Mouse (Mus musculus) kidney, adult 8-10 months (tissue): ENCODE measurements around the gene Safb2.

ENCODE experiments used
- DNase-seq, 2 experiments: peaks; one replicate each; pipeline ENCODE4 v3.0.0; 2022

Gene Safb2

DNA sequence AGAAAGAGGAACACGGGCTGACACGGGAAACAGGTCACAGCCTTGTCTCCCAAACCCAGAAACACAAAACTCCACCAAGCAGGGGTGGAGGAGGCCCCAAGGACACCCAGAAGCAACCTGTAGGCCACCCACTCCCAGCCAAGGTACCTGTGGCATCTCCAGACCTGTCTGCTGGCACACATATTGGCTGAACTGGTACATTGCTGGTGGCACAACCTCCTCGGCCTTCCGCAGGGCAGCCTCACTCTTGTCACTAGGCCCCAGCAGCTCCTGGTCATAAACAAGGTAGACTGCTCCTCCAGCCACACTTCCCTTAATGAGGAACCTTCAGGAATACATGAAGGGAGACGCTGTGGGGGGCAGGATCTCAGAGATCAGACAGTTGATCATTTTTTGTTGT is 24.3 kb upstream of the Safb2 start:
- DNase-seq = no peak

DNA sequence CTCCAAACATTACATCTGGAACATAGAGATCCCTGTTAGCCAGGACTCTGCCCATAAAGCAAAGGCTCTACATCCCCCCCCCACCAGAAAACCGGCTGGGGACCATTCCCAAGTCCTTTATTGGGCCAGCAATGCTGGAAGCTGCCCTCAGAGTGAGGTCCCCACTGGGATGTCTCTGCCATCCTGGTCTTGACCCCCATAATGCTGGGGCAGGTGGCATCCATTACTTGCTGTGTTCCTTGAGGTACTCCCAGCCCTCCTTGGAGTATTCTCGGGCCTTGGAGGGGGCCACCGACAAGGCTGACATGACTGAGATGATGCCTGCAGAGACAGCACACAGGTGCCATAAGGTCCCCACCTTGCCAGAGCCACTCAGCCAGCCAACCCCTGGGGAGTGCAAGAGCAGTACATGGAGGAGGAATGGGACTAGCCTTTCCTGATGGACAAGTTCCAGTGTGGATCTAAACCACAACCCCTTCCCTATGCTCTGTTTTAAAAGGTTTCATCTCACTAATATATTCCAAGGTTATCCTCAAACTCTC is 23.2 kb upstream of the Safb2 start:
- no peak for DNase-seq

DNA sequence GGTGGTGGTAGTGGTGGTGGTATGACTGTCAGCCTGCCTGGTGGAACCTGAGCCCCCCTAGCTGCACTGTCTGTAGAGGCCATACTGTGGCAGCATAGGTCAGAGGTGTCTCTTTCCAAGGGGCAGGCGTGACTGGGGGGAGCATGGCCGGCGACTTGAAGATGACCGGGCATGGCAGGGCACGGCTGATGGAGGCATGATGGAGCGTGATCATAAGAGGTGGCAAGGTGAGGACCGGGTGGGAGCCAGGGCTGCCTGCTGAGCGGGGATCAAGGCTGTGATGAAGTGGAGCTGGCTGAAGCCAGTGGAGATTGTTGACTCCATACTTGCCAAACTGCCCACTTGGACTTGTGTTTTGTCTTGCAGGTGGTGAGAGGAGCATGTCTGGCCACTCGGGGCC is 21.0 kb upstream of the Safb2 start:
- no peak for DNase-seq

DNA sequence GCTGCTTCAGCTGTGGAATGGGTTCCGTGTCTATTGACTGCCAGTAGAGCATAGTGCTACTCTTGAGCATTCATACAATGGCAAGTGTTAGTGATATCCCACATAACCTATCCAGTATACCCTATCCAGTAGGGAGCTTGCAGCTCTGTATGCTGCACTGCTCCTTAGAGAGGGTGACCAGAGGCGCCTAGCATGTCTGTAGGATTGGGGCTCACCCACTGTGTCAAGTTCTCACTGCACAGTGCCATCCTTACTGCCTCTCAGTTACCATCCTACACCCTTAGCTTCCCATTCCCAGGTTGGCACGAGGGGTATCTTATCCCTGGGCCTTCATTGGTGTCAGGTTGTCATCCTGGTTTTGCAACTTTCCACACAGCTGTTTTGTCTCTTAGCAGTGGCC is 20.0 kb upstream of the Safb2 start:
- DNase-seq = no peak

DNA sequence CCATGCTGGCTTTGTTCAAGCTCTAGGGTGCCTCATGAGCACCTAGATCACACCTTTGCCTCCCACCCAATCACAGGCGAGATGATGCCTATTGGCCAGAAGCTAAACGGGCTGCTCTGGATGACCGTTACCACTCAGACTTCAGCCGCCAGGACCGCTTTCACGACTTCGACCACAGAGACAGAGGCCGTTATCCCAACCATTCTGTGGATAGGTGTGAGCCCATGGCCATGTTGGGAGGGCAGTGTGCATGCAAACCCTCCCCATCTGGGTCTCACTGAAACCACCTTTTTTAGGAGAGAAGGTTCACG is 19.6 kb upstream of the Safb2 start:
- no peak for DNase-seq

DNA sequence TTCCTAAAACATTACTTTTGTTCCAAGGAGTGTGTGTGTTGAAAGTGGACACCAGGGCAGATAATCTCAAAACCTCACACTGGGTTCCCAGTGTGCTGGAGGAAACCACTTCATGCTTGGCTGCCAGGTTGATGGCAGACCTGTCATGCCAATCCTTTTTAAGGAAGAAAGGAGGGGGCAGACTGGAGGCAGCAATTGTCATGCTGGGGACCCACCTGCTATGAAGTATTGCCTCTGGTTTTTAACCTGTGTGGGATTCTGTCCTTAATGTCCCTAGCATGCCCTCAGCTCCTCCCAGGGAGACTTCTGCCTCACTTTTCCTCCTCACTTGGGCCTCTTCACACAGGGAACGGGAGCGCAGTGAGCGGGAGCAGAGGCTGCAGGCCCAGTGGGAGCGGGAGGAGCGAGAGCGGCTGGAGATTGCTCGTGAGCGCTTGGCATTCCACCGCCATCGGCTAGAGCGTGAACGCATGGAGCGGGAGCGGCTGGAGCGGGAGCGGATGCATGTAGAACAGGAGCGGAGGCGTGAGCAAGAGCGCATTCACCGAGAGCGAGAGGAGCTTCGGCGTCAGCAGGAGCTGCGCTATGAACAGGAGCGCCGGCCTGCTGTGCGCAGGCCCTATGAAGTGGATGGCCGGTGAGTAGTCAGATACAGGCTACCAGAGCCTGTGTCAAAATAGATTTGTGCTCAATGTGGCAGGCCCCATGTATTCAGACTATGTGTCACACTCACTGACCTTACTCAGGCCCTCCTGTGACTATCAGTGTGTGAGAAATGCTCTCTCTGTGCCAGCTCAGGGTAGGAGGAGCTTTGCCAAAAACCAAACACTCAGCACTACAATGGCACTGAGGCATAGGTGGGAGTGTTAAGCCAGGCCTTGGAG is 19.0 kb upstream of the Safb2 start:
- no peak for DNase-seq

DNA sequence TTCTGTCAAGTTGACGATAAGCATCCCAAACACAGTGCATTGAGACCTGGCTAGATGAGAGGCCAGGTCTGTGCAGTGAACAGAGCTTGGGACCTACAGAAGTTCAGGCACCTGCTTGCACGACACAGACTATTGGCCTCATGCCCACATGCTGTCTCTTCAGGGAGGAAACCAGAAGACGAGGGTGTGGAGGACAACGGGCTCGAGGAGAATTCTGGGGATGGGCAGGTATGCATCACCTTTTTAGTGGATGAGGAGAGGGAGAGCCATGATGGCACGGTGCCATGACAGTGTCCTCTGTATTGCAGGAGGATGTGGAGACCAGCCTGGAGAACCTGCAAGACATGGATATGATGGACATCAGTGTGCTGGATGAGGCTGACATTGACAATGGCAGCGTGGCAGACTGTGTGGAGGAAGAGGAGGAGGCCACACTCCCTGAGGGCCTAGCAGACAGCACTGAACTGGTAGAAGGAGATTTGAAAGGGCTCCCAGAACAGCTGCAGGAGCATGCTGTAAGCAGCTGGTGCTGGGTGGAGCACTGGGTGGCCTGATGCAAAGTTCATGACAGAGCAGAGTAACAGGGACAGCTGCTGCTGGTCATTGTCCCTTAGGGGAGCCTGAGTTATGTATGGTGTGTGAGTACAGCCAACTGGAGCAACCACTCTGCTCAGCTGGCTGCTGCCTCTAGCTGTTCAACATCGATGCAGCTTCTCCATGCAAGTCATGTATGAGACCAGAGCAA is 9.3 kb upstream of the Safb2 start:
- no peak for DNase-seq

DNA sequence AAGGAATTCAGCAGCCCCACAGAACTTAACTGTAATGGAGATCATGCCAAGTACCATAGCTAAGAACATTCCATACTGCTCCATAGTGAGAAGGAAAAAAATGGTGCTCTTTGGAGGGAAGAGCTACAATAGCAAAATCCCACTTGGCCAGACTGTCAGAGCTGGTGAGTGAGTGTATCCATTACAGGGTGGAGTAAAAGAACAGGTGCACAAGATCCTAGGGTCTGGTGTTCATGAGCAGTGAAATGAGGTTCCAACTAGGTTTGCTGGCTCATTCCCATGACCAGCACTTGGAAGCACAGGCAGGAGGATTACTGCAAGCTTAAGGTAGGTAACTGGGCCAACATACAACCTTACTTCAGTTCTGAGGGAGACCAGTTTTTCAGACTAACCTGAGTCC is 8.2 kb upstream of the Safb2 start:
- no peak for DNase-seq

DNA sequence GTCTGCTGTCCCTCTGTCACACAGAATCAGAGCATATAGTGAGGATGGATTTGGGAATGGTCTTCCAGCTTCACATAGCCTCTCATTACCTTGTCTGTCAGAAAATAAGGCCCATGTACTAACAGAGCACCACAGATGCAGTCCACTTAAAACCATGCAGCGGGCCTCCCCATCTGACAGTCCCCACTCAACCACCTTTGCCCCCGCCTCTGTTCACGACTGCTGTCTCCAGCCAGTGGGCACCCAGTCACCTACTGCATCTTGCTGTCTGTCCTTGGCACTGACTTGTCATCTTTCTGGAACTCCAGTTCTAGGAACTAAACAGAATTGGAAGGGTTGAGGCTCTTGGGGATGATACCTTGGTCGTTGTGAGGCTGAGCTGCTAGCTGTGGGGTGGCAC is 4.5 kb upstream of the Safb2 start:
- DNase-seq = no peak

DNA sequence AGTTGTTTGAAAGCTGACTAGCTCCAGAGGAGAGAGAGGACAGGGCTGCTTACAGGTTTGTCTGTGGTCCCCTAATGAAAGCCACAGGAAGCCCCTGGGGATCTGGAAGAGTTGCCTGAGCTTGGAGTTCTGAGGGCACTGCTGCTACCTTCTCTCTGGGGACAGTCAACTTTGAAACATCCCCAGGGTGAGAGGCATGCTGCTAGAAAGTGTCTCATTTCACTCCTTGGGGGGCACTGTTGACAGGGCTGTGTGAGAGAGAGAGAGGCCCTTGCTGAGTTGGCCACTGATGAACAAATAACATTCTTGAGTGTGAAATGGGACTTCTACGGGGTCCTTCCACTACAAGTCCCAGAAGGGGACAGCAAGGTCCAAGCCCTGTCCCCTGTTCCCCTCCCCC is 3.4 kb upstream of the Safb2 start:
- DNase-seq = no peak

DNA sequence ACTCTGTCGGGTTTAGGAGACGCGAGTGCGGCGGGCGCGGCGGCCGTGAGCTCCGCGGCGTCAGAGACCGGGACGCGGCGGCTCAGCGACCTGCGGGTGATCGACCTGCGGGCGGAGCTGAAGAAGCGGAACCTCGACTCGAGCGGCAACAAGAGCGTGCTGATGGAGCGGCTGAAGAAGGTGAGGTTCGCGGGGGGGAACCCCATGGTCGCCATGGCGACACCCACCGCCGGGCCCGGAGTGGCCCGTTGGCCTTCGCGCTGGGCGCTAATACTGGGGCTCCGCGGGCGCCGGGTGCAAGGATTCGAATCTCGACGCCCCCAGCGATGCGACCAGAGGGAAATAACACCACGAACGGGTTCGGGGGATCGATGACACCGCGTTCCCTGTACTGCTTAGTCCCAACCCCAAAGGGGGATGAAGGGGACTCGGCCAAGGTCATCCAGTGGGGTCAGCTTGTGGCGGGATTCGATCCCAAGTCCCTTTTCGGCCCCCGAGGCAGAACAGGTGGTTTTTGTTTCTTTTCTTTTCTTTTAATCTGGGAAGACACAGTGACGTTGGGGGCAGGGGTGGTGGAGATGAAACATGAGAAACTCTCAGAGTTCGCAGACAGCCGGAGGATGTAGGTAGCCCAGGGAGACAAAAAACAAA is 911 bp upstream of the Safb2 start:
- peak in 1 of 2 experiments; percentile 54 for DNase-seq

DNA sequence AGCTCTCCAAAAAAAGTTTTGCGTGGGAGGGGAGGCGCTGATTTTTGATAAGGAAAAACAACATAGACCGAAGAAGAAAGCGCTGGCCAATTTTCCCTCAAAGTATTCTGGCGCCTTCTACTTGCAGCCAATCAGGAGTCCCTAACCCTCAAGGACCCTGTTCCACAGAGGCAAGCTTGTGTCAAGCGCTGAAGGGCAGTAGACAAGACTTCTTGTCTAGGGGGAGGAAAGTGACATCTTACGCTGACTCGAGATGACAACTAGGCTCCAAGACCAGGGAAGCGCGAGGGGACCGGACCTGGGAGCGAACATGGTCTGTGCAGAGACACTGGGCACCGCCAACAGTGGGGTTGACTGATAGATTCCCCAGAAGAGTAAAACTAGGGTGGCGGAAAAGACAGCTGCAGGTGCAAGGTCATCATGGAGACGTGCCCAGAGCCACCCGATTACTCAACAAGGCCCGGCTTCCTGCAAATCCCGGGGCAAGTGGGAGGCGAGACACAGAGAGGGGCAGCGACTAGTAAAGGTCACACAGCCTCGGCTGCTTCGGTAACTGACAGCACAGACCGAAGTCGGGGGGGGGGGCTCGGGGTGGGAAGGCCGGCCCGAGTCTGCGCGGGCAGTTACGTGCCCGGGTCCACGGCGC is 651 bp downstream of the Safb2 start:
- DNase-seq = peak; percentile 38 to 51

DNA sequence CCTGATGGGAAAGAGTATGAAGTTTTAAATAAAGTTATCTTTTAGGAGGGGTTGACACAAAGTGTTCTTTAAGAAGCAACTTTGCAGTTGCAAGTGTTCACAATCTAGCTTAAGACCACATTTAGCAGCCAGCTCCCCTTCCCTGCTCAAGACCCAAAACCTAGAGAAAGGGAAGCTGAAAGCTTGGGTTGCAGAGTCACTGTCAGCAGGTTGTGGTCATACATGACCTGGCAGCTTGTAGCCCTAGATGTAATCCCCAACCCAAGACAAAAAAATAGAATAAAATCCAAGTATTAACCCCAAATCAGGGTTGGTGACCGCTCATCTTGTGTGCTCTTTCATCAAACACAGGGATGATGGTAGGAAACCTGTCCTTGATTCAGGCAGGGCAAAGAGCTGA is 1.3 kb downstream of the Safb2 start:
- no peak for DNase-seq

DNA sequence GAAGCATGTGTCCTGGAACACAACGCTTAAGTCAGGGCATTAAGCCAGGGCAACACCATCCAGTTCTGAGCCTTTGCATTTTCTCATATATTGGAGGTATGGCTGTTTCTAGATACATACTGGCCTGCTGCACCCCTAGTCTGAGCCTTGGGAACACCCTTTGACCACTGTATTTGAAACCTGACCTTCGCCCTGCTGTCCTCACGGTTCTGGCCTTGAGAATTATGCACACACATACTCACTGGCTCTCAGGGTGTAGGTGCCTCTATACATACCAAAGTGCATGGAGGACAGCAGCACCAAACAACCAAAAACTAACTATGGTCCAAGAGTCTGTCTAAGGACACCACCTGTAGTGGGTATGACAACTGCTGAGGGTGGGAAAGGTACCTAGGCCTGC is 11.4 kb downstream of the Safb2 start:
- DNase-seq = no peak

DNA sequence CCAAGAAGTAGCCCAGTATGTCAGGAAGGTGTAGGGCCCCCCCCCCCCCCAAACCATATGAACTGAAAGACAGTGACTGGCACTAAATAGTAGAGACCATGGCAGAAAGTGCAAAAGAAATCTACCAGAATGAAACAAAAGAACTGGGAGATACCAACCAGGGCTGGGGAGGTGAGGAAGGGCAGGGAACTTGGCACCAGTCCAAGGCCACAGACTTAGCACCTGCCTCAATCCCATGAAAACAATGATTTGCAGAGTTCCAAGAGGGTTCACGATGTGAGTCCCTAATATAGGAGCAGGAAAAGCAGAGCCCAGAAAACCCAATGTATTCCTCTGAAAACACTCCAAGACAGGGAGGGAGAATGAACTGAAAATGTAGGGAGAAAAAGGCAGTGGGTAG is 12.2 kb downstream of the Safb2 start:
- peak in 1 of 2 experiments; percentile 23 for DNase-seq

DNA sequence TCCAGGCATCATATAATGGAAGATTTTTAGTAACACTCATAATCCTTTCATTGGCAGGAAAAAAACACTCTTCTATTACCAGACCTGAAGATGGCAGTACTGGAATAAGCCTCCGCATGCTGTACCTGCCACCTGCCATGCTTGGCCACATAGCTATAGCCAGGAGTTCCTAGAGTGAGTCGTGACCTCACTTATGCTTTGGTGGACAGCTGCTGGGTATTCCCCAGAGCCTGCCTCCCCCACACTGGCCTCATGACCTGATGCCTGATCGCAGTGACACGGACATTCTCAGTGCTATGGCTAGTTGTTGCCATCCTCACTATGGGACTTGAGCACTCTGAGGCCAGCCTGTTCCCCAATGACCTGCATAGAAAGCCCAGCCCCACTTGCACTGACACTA is 14.1 kb downstream of the Safb2 start:
- DNase-seq = no peak

DNA sequence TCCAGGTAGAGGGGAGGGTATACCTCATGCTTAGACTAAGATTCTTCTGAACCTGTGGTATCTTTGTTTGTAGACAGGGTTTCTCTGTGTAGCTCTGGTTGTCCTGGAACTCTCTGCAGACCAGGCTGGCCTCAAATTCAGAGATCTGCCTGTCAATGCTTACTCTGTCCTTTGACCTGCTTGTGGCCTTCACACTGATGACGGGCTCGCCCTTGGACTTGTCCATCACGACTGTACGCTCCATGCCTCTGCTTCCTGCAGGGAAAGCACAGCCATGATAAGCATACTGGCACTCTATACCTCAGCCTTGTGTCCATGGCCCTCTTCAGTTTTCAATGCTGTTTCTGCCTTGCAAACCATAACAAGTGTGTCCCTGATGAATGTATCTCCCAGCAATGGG is 17.0 kb downstream of the Safb2 start:
- no peak for DNase-seq

DNA sequence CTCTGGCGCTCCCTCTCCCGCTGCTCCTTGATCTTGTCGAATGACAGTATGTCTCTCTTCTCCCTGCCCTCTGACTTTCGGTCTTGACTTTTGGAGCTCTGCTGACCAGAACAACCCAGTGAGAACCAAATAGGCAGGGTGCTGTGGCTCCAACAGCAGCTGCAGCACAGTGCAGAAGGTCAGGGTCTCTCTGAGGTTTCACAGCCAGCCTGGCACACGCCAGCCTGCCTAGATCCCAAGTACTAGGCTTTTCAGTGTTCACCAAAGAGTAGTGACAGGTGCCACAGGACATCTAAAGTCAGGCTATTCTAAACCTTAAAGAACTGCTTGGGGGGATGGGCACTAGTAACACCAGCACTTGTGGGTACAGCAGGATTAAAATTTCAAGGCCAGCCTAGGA is 17.5 kb downstream of the Safb2 start:
- no peak for DNase-seq

DNA sequence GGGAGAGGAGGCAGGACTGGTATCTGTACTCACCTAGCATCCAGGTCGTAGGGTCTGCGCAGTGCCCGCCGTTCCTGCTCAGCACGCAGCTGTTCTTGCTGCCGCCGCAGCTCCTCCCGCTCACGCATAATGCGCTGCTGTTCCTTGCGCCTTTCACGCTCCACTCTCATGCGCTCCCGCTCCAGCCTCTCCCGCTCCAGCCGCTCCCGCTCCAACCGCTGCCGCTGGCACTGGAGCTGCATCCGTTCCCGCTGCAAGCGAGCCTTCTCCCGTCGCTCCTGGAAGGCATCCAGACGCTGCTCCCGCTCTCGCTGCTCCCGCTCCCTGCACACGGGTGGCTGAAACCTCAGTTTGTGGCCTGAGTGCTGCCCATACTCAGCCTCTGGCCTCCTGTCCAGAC is 18.1 kb downstream of the Safb2 start:
- no peak for DNase-seq

DNA sequence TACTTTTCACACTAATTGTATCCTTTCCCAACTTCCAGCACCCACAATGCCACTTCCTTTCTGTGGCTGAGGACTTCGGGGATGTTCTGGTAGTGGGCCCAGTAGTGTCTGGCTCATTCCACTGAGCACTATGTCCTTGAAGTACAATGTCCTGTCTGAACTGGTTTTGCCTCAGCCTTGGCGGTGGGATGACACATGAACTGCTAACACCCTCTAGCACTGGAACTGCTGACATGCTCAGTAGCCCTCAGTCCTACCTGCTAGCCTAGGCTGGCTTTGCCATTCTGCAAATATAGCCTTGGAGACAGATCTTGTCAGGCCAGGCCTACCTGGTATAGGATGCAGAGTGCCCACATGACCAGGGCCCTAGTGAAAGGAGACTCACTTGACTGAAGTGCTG is 22.5 kb downstream of the Safb2 start:
- DNase-seq = no peak

DNA sequence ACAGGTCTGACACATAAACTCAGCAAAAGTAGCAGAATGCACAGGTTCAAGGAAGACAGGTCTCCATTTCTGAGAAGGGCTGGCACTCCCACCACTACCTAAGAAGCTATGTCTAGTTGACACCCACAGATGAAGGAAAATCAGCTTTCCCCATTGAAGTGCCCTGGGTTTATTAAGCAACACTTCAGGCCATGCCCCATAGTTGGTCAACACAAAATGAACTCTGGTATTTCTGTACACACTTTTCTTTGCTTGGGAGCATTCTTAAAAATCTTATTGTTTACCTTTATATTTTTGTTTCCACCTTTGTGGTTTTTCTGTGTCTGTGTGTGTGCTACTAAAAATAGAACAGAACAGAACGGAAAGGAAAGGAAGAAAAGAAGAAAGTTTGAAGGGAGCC is 24.3 kb downstream of the Safb2 start:
- DNase-seq = no peak

DNA sequence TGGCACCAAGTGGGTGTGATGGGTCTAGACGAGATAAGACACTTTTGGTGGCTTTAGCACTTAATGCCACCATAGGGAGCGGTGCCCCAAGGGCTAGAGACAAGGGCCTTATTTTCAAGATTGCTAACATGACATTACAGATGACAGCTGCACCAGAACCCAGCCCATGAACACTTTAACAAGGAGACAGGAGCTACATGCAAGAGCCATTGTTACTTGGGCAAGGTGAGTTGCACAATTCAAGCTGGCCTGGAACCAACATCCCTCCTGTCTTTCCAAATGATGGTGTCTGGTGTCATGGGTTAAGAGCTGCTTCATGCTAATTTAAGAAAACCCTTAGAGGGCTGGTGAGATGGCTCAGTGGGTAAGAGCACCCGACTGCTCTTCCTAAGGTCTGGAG is 25.0 kb downstream of the Safb2 start:
- no peak for DNase-seq

DNA sequence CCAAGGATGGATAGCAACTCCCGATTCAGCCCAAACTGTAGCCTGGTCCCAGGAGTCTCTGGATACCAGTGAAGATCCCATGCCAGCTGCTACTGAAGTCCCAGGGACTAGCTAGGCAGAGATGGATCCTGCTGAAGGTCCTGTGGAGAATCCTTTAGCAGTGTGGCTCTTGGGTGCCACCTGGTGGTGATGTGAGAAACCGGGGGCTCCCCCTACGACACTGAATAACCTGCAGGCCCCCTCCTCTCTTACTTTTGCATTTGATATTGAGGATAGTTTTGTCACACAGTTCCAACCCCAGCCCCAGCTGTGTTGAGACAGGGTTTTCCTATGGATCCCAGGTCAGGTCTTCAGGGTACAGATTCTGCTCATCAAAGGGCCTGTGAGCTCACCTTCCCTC is 25.9 kb downstream of the Safb2 start:
- DNase-seq = peak in 1 of 2 experiments; percentile 59
